Mouse (Mus musculus) thymus, adult 2 months (tissue): ENCODE measurements around the gene Nmrk1. TPM values are rescaled to one million over a fixed set of nuclear protein-coding genes. Genes with fewer than 3 reads are reported as not detected.

Source experiments
- DNase-seq: peaks from one replicate; pipeline ENCODE4 v3.0.0; 2021
- H3K27ac ChIP-seq: fragments of 200-500 bp; 2 replicates; pipeline ENCODE4 v1.5.1; 2012; ENCODE audit warnings: low read length, control low read depth; ENCODE audit not compliant: control insufficient read depth, insufficient read depth
- H3K27me3 ChIP-seq: fragments of 200-500 bp; 2 replicates; pipeline ENCODE4 v1.6.1; 2012; ENCODE audit warnings: mild to moderate bottlenecking, low read length, moderate library complexity, mixed read lengths; ENCODE audit not compliant: control insufficient read depth, insufficient read depth
- H3K36me3 ChIP-seq: fragments of 200-500 bp; 2 replicates; pipeline ENCODE4 v1.6.1; 2012; ENCODE audit warnings: mild to moderate bottlenecking, low read length, moderate library complexity; ENCODE audit not compliant: control insufficient read depth, insufficient read depth
- H3K4me1 ChIP-seq: fragments of 200-500 bp; replicated peaks from 2 replicates; pipeline ENCODE4 v1.6.1; 2012; ENCODE audit warnings: low read length; ENCODE audit not compliant: control insufficient read depth, insufficient read depth
- H3K4me3 ChIP-seq: fragments of 200-500 bp; 2 replicates; pipeline ENCODE4 v1.5.1; 2012; ENCODE audit warnings: mild to moderate bottlenecking, low read length, control low read depth, moderate library complexity; ENCODE audit not compliant: control insufficient read depth, insufficient read depth
- CTCF ChIP-seq: fragments of 200-500 bp; IDR thresholded peaks from 2 replicates; pipeline ENCODE4 v1.5.1; 2012; ENCODE audit warnings: mild to moderate bottlenecking, control low read depth, low read length, moderate library complexity, borderline replicate concordance; ENCODE audit not compliant: control insufficient read depth, poor library complexity, insufficient read depth; ENCODE audit errors: extremely low read depth
- POLR2A ChIP-seq: fragments of 200-500 bp; IDR thresholded peaks from 2 replicates; pipeline ENCODE4 v1.6.1; 2012; ENCODE audit warnings: mild to moderate bottlenecking, low read length, control low read depth, moderate library complexity; ENCODE audit not compliant: control insufficient read depth, poor library complexity, insufficient read depth; ENCODE audit errors: extremely low read depth
- WGBS: fragments of 180-500 bp; shearing (Covaris S2); methylation state at CpG from one replicate; pipeline ENCODE4 v1.1.7; 2018; 5-methylcytosine and 5-hydroxymethylcytosine counted together
- polyA plus RNA-seq: library from polyadenylated mRNA; depleted of rRNA; stranded (reverse); fragments of >200 nt; gene quantifications from 2 replicates; pipeline ENCODE4 v1.2.3, GENCODE M21; 2012

The Nmrk1 gene
- polyA plus RNA-seq, 1 experiment = 5.2 TPM

DNA sequence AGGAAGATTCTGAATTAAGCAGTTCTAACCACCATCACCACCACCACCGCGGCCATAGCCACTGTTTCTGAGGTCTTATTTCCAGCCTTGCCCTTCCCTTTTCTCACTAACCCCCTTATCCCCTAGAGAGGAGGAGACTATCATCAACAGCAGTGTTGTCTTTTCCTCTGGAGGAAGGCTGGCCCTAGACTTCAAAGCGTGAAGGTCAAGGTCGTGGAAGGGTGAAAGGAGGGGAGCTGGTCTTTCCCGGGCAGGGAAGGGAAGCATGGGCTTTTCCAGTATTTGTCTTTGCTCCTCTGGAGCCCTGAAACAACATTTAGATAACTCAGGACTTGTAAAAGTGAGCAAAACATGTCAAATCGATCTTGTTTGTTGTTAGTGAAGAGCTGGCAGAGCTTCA lies 22.8 kb upstream of the Nmrk1 start:
- 58% methylated on average over 6 of the region's 6 CpGs for WGBS
- H3K27me3 ChIP-seq = no peaks in the 10 kb centered on the region
- H3K4me3 ChIP-seq = no peak overlapping the region

DNA sequence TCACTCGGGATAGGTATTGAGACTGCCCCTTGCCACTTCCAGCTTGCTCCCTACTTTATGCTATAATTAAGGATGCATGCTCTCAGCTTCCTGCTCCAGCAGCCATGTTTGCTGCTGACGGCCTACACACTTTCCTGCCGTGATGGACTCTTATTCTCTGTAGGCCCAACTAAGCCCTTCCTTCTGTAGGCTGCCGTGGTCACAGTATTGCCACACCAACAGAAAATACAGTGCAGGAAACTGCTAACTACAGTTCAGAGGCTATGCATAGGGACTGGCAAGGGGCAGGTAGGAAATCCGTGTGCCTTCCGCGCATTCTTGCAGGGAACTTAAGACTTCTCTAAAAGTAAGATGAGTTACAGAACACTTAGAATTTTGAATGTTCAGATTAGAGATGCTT lies 17.4 kb upstream of the Nmrk1 start:
- WGBS = 88% methylated on average over 7 of the region's 7 CpGs
- Histone ChIP-seq H3K36me3 (no peaks in the 10 kb centered on the region), H3K4me3 (no peak overlapping the region), H3K27me3 (no peaks in the 10 kb centered on the region), H3K27ac (no peak overlapping the region; the same call in 1 of the 2 replicates), H3K4me1 (peaks cover 8% of the 10 kb centered on the region)
- DNase-seq = no peak
- no peak for TF ChIP-seq CTCF
- TF ChIP-seq POLR2A = no peak

More for the DNA sequence above, 22.8 kb upstream of the Nmrk1 start:
- Histone ChIP-seq H3K4me1 (0 out of 2 replicates have a peak, but pooled peaks cover 3% of the 10 kb centered on the region), H3K36me3 (no peaks in the 10 kb centered on the region), H3K27ac (no peak overlapping the region)
- no peak for DNase-seq
- TF ChIP-seq CTCF = no peak
- TF ChIP-seq POLR2A = no peak

DNA sequence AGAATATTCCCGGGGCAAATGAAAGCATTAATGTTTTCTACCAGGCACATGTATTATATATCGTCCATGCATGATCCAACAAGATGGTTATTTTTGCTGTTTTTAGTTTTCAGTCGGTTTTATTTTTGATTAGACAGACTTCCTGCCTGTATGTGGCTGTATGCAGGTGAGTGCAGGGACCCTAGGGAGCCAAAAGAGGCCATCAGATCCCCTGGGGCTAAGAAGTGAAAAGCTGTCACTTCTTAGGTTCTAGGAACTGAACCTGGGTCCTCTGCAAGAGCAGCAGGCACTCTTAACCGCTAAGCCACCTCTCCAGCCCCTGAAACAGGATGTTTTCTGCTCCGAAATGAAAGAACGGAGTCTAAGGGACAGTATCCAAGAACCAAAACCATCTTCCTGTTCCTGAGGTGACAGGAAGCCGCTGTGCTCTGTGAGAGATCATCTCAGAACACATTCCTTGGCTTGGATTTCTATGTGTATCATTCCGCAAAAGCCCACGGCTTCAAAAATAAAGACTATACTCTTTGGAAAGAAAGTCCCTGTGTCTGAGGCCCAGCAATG lies 16.0 kb upstream of the Nmrk1 start:
- H3K27me3 ChIP-seq = no peaks in the 10 kb centered on the region
- H3K4me1 ChIP-seq = peaks cover 18% of the 10 kb centered on the region
- H3K27ac ChIP-seq = no peak overlapping the region; the same call in 1 of the 2 replicates
- DNase-seq = no peak
- no peak overlapping the region for H3K4me3 ChIP-seq
- 27% methylated on average over 9 of the region's 9 CpGs for WGBS
- TF ChIP-seq CTCF (no peak), POLR2A (no peak)
- no peaks in the 10 kb centered on the region for H3K36me3 ChIP-seq

DNA sequence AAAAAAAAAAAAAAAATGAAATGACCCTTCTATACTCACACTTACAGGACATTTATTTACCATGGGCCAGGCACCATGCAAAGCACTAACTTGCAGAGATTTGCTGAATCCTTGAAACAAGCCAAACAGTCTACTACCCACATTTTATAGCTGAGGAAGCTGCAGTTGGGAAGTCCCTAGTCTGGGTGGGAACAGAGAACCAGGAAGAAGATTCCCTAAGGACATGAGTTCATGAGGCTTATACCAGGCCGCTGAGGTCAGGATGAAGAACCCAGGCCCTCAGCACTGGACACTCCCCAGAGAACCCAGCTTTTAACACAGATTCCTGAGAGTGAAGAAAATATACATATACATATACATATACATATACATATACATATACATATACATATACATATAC lies 14.2 kb upstream of the Nmrk1 start:
- Histone ChIP-seq H3K4me3 (no peak overlapping the region), H3K4me1 (peaks cover 18% of the 10 kb centered on the region), H3K27ac (no peak overlapping the region), H3K36me3 (no peaks in the 10 kb centered on the region), H3K27me3 (no peaks in the 10 kb centered on the region)
- TF ChIP-seq CTCF (no peak), POLR2A (no peak)
- no peak for DNase-seq
- 100% methylated on average over 1 of the region's 1 CpGs for WGBS

DNA sequence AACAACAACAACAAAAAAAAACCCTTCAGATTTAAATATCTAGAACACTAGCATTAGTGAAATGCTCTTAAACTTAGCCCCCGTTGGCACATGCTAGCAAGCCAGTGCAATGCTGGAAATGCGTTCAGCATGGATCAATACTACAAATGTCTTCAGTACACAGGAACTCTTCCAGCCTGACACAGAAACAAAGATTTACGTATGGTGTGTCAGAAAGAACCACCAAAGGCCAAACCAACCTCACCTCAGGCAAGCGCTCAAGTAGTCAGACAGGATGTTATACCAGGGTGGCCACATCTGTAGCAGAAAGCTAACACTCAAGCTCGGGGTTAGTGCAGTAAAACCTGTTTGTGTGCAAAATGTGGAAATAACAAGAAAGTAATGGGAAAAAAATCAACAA lies 12.7 kb upstream of the Nmrk1 start:
- no peak for TF ChIP-seq POLR2A
- TF ChIP-seq CTCF = no peak
- Histone ChIP-seq H3K27ac (no peak overlapping the region), H3K4me1 (peaks cover 20% of the 10 kb centered on the region), H3K4me3 (no peak overlapping the region), H3K27me3 (no peaks in the 10 kb centered on the region), H3K36me3 (no peaks in the 10 kb centered on the region)
- peak; percentile 50 for DNase-seq
- 19% methylated on average over 5 of the region's 5 CpGs for WGBS

DNA sequence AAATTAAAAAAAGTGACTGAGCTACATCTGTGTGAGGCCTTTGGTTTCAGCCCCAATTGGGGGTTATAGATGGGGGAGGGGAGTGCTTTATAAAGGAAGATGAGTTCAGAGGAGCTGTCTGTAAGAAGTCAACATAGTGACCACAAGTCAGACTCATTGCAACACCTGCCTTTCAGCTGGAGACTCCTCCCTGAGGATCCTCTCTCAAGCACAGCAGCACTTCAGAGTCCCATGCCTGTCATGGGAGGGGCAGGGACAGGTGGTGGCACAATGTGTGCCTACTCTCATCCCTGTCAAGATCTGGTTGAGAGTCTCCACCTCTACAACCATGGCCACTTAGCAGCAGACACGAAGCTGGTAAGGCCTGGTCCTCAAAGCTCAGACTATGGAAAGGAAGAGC lies 12.1 kb upstream of the Nmrk1 start:
- Histone ChIP-seq H3K27ac (peak overlapping the region; percentile 54), H3K4me1 (peaks cover 21% of the 10 kb centered on the region), H3K36me3 (no peaks in the 10 kb centered on the region), H3K27me3 (no peaks in the 10 kb centered on the region), H3K4me3 (no peak overlapping the region)
- TF ChIP-seq CTCF = no peak
- DNase-seq = peak; percentile 26
- WGBS = 10% methylated on average over 1 of the region's 1 CpGs

DNA sequence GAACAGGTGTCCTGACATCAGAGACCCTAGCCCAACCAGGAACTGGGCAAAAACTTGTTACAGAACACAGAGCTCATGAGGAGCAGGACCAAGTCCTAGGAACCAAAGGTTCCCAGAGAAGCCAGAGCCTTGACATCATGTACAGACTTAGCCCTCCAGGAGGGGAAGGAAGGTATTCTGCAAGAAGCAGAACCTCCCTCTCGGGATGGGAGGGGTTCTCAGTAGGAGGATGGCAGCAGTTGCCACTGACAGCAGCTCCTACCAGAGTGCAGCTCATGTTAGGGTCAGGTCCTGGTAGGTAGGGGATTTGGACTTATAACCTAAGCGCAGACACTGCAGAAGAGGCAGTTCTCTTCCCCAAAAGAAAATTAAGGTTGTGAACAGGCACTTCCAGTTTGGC lies 7.9 kb upstream of the Nmrk1 start:
- Histone ChIP-seq H3K4me1 (peaks cover 15% of the 10 kb centered on the region), H3K36me3 (no peaks in the 10 kb centered on the region), H3K27ac (no peak overlapping the region), H3K4me3 (no peak overlapping the region), H3K27me3 (no peaks in the 10 kb centered on the region)
- no peak for TF ChIP-seq POLR2A
- no peak for TF ChIP-seq CTCF
- DNase-seq = no peak
- WGBS = 65% methylated on average over 2 of the region's 2 CpGs
